Mouse (Mus musculus) intestine, embryonic 14.5 days (tissue): ENCODE results near the gene Gdf10. TPM values are rescaled to one million over a fixed set of nuclear protein-coding genes. Genes with fewer than 3 reads are reported as not detected.

ENCODE experiments used
- ATAC-seq: fragments of 200-750 bp; cut with Nextera tagmentation; replicated peaks from 2 replicates; pipeline ENCODE4 v1.8.0; 2017; ENCODE audit warnings: low read depth, moderate number of reproducible peaks, moderate TSS enrichment, moderate library complexity; ENCODE audit not compliant: low FRiP score, low TSS enrichment
- DNase-seq: peaks from one replicate; pipeline ENCODE4 v3.0.0-alpha.2; 2018; ENCODE audit warnings: low spot score
- H3K27ac ChIP-seq: fragments of 300-500 bp; sonication (generic); 2 replicates; pipeline ENCODE4 v1.5.1; 2014; ENCODE audit warnings: low read depth, mild to moderate bottlenecking, control low read depth
- H3K27me3 ChIP-seq: fragments of 300-500 bp; sonication (generic); replicated peaks from 2 replicates; pipeline ENCODE4 v1.6.1; 2014; ENCODE audit warnings: low read length, control low read depth; ENCODE audit not compliant: control insufficient read depth, insufficient read depth
- H3K36me3 ChIP-seq: fragments of 300-500 bp; sonication (generic); 2 replicates; pipeline ENCODE4 v1.6.1; 2014; ENCODE audit warnings: low read length, control low read depth; ENCODE audit not compliant: control insufficient read depth, insufficient read depth
- H3K4me1 ChIP-seq: fragments of 300-500 bp; sonication (generic); replicated peaks from 2 replicates; pipeline ENCODE4 v1.6.1; 2014; ENCODE audit warnings: low read length, control low read depth, mixed read lengths; ENCODE audit not compliant: control insufficient read depth, insufficient read depth
- H3K4me2 ChIP-seq: fragments of 300-500 bp; sonication (generic); 2 replicates; pipeline ENCODE4 v1.6.1; 2014; ENCODE audit warnings: low read length
- H3K4me3 ChIP-seq: fragments of 300-500 bp; sonication (generic); 2 replicates; pipeline ENCODE4 v1.5.1; 2014; ENCODE audit warnings: low read depth, low read length, control low read depth, mixed read lengths
- H3K9ac ChIP-seq: fragments of 300-500 bp; sonication (generic); 2 replicates; pipeline ENCODE4 v1.6.1; 2014; ENCODE audit warnings: mild to moderate bottlenecking, low read length
- H3K9me3 ChIP-seq: fragments of 300-500 bp; sonication (generic); 2 replicates; pipeline ENCODE4 v1.6.1; 2016; ENCODE audit warnings: low read length, control low read depth; ENCODE audit not compliant: control insufficient read depth
- WGBS: fragments of 180-500 bp; shearing (Covaris S2); extraction: QIAGEN DNeasy Blood & Tissue Kit; methylation state at CpG from one replicate; pipeline ENCODE4 v1.1.7; 2014; 5-methylcytosine and 5-hydroxymethylcytosine counted together
- polyA plus RNA-seq: library from polyadenylated mRNA; unstranded; fragments of >200 nt; fragmentation: Nextera tagmentation; extraction: Ambion mirVana; gene quantifications from 2 replicates; pipeline ENCODE4 v1.2.1, GENCODE M21; 2014

Gdf10 gene
- polyA plus RNA-seq, 1 experiment from 2014 or later: 8.8 TPM

DNA sequence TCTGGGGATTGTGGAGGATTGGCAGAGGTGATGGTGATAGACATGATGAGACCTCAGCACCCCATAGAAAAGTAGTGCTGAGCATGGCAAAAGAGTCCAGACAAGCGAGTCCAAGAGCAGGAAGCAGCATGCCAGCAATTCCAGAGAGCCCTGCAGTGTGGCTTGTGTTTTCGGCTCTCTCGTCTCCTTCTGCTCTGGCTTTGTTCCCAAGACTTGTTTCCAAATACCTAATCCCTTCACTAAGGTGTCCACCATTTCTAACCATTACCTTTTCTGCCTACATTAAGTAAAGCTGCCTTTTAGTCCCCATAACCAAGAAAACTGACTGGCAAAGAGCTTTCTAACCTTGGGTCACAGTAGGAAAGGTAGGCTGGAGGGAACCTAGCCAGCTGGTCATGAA, 31.9 kb upstream of the Gdf10 start:
- DNase-seq (no peak), ATAC-seq (no peak)
- Histone ChIP-seq H3K9ac (no peak overlapping the region), H3K4me3 (no peak overlapping the region), H3K4me1 (no peaks in the 10 kb centered on the region), H3K27me3 (no peaks in the 10 kb centered on the region), H3K9me3 (no peaks in the 10 kb centered on the region), H3K36me3 (no peaks in the 10 kb centered on the region), H3K27ac (no peak overlapping the region), H3K4me2 (no peak overlapping the region)
- 78% methylated on average over 3 of the region's 3 CpGs for WGBS

DNA sequence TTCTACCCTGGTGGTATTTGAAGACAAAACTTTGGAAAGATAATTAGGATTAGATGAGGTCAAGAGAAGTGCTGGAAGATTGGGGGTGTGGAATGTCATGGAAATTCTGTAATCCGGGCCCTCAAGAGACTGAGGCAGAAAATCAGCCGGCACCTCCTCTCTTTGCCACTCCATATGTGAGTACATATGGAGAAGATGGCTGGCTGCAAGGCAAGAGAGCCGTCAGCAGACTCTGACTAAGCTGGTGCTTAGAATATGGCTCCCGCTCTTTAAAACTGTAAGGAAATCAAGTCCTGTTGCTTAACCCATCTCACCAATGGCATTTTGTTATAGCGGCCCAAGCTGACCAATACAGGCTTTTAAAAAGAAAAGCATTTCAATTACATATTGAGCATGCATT, 27.6 kb upstream of the Gdf10 start:
- WGBS: 89% methylated on average over 5 of the region's 5 CpGs
- ATAC-seq (no peak), DNase-seq (no peak)
- no peak overlapping the region for H3K27ac ChIP-seq
- no peaks in the 10 kb centered on the region for H3K27me3 ChIP-seq
- H3K4me1 ChIP-seq: 0 out of 2 replicates have a peak, but pooled peaks cover 5% of the 10 kb centered on the region
- no peak overlapping the region for H3K4me3 ChIP-seq
- H3K4me2 ChIP-seq: no peak overlapping the region
- no peaks in the 10 kb centered on the region for H3K36me3 ChIP-seq
- H3K9me3 ChIP-seq: no peaks in the 10 kb centered on the region
- no peak overlapping the region for H3K9ac ChIP-seq

DNA sequence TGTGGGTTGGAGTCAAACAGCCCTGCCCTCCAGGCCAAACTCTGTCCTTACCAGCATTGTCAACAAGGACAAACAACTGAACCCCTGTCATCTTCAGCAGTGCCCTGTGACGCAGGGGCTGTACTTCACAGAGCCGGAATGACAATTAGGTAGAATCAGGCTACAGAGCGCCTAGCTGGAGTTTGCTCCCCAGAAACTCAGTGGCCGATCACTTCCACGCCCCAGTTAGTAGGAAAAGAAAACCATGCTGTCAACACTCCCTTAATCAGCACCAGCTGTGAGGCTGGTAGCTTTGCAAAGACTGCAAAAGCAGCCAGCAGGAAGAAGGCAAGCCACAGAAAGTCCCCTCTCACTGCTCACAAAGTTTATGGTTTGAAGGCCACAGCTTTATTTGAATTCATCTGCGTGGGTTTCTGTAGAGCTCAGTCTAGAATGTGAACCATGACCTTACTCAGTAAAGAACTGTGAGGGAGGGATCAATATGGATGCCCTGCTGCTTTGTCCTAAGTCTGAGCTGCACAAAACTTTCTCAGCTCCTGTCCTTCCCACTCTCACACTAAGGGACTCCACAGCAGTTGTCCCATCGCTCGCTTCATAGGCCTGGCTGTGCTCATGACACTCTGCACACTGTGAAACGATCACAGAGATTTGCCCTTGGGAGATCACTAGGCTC, 26.6 kb upstream of the Gdf10 start:
- DNase-seq: no peak
- no peak for ATAC-seq
- WGBS: 51% methylated on average over 9 of the region's 9 CpGs

DNA sequence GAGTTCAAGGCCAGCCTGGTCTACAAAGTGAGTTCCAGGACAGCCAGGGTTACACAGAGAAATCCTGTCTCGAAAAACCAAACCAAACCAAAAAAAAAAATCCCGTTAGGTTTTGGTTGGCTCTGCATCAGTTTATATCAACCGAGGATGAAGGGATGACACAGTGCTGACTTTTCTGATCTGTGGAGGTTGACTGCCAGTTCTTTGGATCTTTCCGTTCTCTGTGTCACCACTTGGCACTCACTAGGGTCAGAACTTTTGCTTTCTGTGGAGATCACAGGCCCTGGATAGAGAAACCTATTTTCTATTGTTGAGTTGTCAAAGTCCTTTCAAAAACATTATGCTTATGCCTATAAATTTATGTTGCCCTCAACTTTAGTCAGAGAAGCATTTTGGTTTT, 20.6 kb upstream of the Gdf10 start:
- no peak overlapping the region for H3K4me3 ChIP-seq
- no peak for ATAC-seq
- WGBS: 89% methylated on average over 4 of the region's 4 CpGs

More for the DNA sequence above, 26.6 kb upstream of the Gdf10 start:
- H3K4me2 ChIP-seq: no peak overlapping the region
- H3K9ac ChIP-seq: no peak overlapping the region
- no peak overlapping the region for H3K27ac ChIP-seq
- H3K27me3 ChIP-seq: no peaks in the 10 kb centered on the region
- H3K4me3 ChIP-seq: no peak overlapping the region
- H3K36me3 ChIP-seq: no peaks in the 10 kb centered on the region
- H3K9me3 ChIP-seq: no peaks in the 10 kb centered on the region
- 0 out of 2 replicates have a peak, but pooled peaks cover 5% of the 10 kb centered on the region for H3K4me1 ChIP-seq

DNA sequence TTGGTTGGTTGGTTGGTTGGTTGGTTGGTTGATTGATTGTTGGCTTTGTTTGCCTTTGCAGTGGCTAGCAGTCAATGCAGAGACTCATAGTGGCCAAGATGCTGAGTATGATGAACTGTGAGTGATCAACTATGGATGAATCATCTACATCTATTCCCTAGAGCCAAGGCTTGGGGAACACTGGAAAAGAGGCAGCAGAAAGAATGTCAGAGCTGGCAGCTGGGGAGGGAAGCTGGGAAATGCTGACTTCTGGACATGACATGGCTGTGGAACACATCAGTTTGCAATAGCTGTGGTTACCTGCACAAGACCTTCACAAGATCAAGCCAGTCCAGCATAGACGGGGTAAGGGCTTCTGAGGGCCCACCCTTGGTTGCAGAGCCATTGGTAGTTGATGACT, 20.2 kb upstream of the Gdf10 start:
- no peak overlapping the region for H3K9ac ChIP-seq
- no peaks in the 10 kb centered on the region for H3K9me3 ChIP-seq
- no peak overlapping the region for H3K4me2 ChIP-seq
- H3K4me3 ChIP-seq: no peak overlapping the region
- H3K36me3 ChIP-seq: no peaks in the 10 kb centered on the region
- ATAC-seq: no peak
- H3K4me1 ChIP-seq: no peaks in the 10 kb centered on the region
- H3K27me3 ChIP-seq: no peaks in the 10 kb centered on the region
- no peak overlapping the region for H3K27ac ChIP-seq
- 91% methylated on average over 1 of the region's 1 CpGs for WGBS
- DNase-seq: no peak

More for the DNA sequence above, 20.6 kb upstream of the Gdf10 start:
- Histone ChIP-seq H3K36me3 (no peaks in the 10 kb centered on the region), H3K27me3 (no peaks in the 10 kb centered on the region), H3K4me1 (no peaks in the 10 kb centered on the region), H3K9ac (no peak overlapping the region), H3K27ac (no peak overlapping the region), H3K4me2 (no peak overlapping the region), H3K9me3 (no peaks in the 10 kb centered on the region)
- no peak for DNase-seq

DNA sequence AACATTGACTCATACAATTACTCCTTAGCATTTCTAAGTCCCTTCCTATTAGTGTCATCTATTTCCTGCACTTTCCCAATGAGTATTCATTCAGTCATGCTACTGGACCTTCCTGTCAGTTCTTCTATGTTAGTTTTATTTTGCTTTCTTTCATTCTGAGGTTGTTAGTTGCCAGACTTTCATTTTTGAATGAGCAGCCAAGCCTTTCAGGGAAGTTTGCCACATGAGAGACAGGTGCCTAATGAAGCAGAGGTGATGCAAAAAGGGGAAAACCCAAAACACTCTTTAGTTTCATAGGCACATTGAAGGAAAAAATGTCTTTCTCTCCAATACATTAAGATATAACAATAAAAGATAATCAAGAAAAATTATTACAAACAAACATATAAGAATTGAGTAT, 18.5 kb upstream of the Gdf10 start:
- Histone ChIP-seq H3K9me3 (no peaks in the 10 kb centered on the region), H3K4me3 (no peak overlapping the region), H3K36me3 (no peaks in the 10 kb centered on the region), H3K27ac (no peak overlapping the region), H3K4me2 (no peak overlapping the region), H3K27me3 (no peaks in the 10 kb centered on the region), H3K9ac (no peak overlapping the region), H3K4me1 (no peaks in the 10 kb centered on the region)
- ATAC-seq (no peak), DNase-seq (no peak)

DNA sequence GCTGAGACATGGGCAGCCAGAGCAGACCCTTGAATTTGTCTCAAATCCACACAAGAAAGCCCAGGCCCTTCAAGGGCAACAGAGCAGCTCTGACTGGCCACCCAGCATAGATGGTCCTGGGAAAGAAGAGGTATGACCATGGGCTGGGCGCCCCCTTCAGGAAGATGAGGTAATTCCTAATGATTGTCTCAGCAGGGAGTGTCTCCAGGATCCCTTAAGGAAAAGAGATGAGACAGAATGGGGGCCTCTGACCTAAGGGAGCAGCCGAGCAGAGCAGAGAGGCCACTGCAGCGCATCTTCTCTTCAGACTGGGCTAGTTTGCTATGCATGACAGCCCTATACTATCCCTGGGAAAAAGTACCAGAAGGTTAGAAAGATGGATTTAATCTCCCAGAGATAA, 9.7 kb upstream of the Gdf10 start:
- peak; percentile 71 for DNase-seq

DNA sequence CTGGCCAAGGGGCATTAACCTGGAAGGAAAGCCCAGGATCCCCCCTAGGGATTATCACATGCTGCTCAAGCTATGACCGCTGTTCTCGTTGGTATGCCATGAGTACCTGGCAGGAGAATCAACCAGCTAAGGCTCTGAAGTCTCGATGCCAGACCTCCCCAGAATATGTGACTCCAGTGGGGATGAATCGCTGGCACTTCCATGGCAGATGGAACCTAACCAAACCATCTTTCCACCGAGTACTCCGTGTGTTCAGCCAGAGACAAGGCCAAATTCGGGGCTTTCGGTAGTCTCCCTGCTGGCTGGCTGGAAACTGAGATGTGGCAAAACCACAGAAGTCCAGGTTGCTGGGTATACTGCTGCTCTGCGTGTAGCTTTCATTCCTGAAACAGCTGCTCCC, 9.2 kb upstream of the Gdf10 start:
- 94% methylated on average over 9 of the region's 9 CpGs for WGBS
- ATAC-seq (no peak), DNase-seq (no peak)
- Histone ChIP-seq H3K9me3 (no peaks in the 10 kb centered on the region), H3K27ac (no peak overlapping the region), H3K9ac (no peak overlapping the region), H3K4me1 (no peaks in the 10 kb centered on the region; the same call in 1 of the 2 replicates), H3K27me3 (0 out of 2 replicates have a peak, but pooled peaks cover 3% of the 10 kb centered on the region), H3K4me2 (no peak overlapping the region), H3K36me3 (no peaks in the 10 kb centered on the region), H3K4me3 (no peak overlapping the region)

More for the DNA sequence above, 9.7 kb upstream of the Gdf10 start:
- 30% methylated on average over 3 of the region's 3 CpGs for WGBS
- H3K4me3 ChIP-seq: no peak overlapping the region
- no peak for ATAC-seq
- H3K4me2 ChIP-seq: no peak overlapping the region
- 0 out of 2 replicates have a peak, but pooled peaks cover 3% of the 10 kb centered on the region for H3K27me3 ChIP-seq
- H3K9ac ChIP-seq: no peak overlapping the region
- no peaks in the 10 kb centered on the region for H3K36me3 ChIP-seq
- H3K9me3 ChIP-seq: no peaks in the 10 kb centered on the region
- H3K4me1 ChIP-seq: no peaks in the 10 kb centered on the region; the same call in 1 of the 2 replicates
- H3K27ac ChIP-seq: no peak overlapping the region
